Mouse (Mus musculus) cortical plate, adult 2 months (tissue): ENCODE results near the gene Zscan2.

Source experiments
- CTCF ChIP-seq: fragments of 200-500 bp; IDR thresholded peaks from 2 replicates; pipeline ENCODE4 v1.5.1; 2011; ENCODE audit warnings: mild to moderate bottlenecking, control low read depth, low read length; ENCODE audit not compliant: insufficient read depth; ENCODE audit errors: extremely low read depth
- POLR2A ChIP-seq: fragments of 200-500 bp; IDR thresholded peaks from 2 replicates; pipeline ENCODE4 v1.6.1; 2011; ENCODE audit warnings: mild to moderate bottlenecking, low read length, control low read depth; ENCODE audit not compliant: insufficient read depth; ENCODE audit errors: extremely low read depth

- no peak for TF ChIP-seq POLR2A
- TF ChIP-seq CTCF: no peak
These were observed 51.8 kb downstream of the Zscan2 start for GRCm38 (mm10) chr7:80912496-80912895.
